Mouse (Mus musculus) hindbrain, embryonic 14.5 days (tissue): ENCODE measurements around the gene Eps8. TPM values are rescaled to one million over a fixed set of nuclear protein-coding genes. Genes with fewer than 3 reads are reported as not detected.

Experiments
- ATAC-seq: fragments of 200-750 bp; cut with Nextera tagmentation; 2 replicates; pipeline ENCODE4 v1.8.0; 2017; ENCODE audit warnings: moderate number of reproducible peaks, mild to moderate bottlenecking, moderate TSS enrichment, moderate library complexity; ENCODE audit not compliant: low FRiP score
- DNase-seq: peaks from one replicate; pipeline ENCODE4 v3.0.0-alpha.2; 2015; ENCODE audit warnings: low spot score
- H3K27ac ChIP-seq: fragments of 300-500 bp; sonication (generic); 2 replicates; pipeline ENCODE4 v1.5.1; 2014; ENCODE audit warnings: mild to moderate bottlenecking, moderate library complexity
- H3K27me3 ChIP-seq: fragments of 300-500 bp; sonication (generic); 2 replicates; pipeline ENCODE4 v1.6.1; 2014; ENCODE audit warnings: mild to moderate bottlenecking, low read length, mixed read lengths; ENCODE audit not compliant: control insufficient read depth, insufficient read depth
- H3K36me3 ChIP-seq: fragments of 300-500 bp; sonication (generic); replicated peaks from 2 replicates; pipeline ENCODE4 v1.6.1; 2014; ENCODE audit not compliant: control insufficient read depth, insufficient read depth
- H3K4me1 ChIP-seq: fragments of 300-500 bp; sonication (generic); replicated peaks from 2 replicates; pipeline ENCODE4 v1.6.1; 2014; ENCODE audit warnings: antibody characterized with exemption, low read length, mixed read lengths; ENCODE audit not compliant: control insufficient read depth, insufficient read depth
- H3K4me2 ChIP-seq: fragments of 300-500 bp; sonication (generic); replicated peaks from 2 replicates; pipeline ENCODE4 v1.6.1; 2014; ENCODE audit warnings: mild to moderate bottlenecking, moderate library complexity
- H3K4me3 ChIP-seq: fragments of 300-500 bp; sonication (generic); replicated peaks from 2 replicates; pipeline ENCODE4 v1.5.1; 2014; ENCODE audit warnings: mild to moderate bottlenecking, low read length
- H3K9ac ChIP-seq: fragments of 300-500 bp; sonication (generic); 2 replicates; pipeline ENCODE4 v1.6.1; 2014
- H3K9me3 ChIP-seq: fragments of 300-500 bp; sonication (generic); 2 replicates; pipeline ENCODE4 v1.6.1; 2016; ENCODE audit warnings: low read length; ENCODE audit not compliant: control insufficient read depth
- WGBS: fragments of 180-500 bp; shearing (Covaris S2); extraction: QIAGEN DNeasy Blood & Tissue Kit; methylation state at CpG from one replicate; pipeline ENCODE4 v1.1.7; 2014; 5-methylcytosine and 5-hydroxymethylcytosine counted together
- polyA plus RNA-seq: library from polyadenylated mRNA; unstranded; fragments of >200 nt; fragmentation: Nextera tagmentation; extraction: Ambion mirVana; gene quantifications from 2 replicates; pipeline ENCODE4 v1.2.1, GENCODE M21; 2014

Gene Eps8
- polyA plus RNA-seq, 1 experiment from 2014 or later: 20.2 TPM

DNA sequence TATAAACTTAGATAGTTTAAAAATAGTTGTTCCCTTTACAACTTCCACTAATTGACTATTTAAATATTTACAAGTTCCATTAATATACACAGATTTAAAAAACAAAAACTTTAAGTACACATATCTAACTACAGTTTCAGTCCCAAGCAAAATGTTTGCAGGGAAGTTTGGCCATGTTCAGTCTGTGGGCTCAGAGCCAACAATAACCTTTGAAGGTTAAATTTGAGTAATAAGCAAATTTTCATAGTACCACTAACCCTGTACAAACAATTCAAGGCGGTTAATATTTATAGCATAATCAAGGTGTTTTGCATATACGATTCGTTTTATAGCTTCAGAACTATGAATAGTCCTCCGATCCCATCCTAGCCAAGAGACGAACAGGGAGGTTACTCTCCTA lies 84.7 kb downstream of the Eps8 start:
- no peaks in the 10 kb centered on the region for H3K27me3 ChIP-seq
- H3K9me3 ChIP-seq: no peaks in the 10 kb centered on the region
- WGBS: 90% methylated on average over 5 of the region's 5 CpGs
- H3K4me1 ChIP-seq: no peaks in the 10 kb centered on the region
- H3K27ac ChIP-seq: no peak overlapping the region
- no peak overlapping the region for H3K4me2 ChIP-seq
- no peaks in the 10 kb centered on the region for H3K36me3 ChIP-seq
- ATAC-seq (no peak), DNase-seq (no peak)
- no peak overlapping the region for H3K4me3 ChIP-seq
- H3K9ac ChIP-seq: no peak overlapping the region

DNA sequence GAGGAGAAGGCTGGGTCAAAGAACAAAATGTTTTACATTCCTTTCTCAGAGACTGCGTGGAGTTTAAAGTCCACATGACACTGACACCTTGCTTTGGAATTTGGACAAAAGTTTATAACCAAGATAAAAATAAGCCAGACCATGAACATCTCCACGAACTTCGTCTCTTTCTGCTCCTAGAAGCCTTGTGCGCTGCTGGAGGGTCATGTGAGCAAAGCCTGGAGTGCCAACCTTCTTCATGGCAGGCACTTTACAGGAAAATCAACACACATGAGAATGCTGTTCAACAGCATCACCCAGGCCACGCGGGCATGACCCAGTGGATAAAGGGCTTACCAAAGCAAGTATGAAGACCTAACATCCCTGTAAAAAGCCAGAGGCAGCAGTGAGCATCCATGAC lies 85.6 kb downstream of the Eps8 start:
- H3K4me3 ChIP-seq: no peak overlapping the region
- H3K4me2 ChIP-seq: no peak overlapping the region
- DNase-seq (no peak), ATAC-seq (no peak)
- no peak overlapping the region for H3K9ac ChIP-seq
- 96% methylated on average over 6 of the region's 6 CpGs for WGBS
- H3K36me3 ChIP-seq: no peaks in the 10 kb centered on the region
- H3K27ac ChIP-seq: no peak overlapping the region
- no peaks in the 10 kb centered on the region for H3K27me3 ChIP-seq
- no peaks in the 10 kb centered on the region for H3K9me3 ChIP-seq
- H3K4me1 ChIP-seq: no peaks in the 10 kb centered on the region

DNA sequence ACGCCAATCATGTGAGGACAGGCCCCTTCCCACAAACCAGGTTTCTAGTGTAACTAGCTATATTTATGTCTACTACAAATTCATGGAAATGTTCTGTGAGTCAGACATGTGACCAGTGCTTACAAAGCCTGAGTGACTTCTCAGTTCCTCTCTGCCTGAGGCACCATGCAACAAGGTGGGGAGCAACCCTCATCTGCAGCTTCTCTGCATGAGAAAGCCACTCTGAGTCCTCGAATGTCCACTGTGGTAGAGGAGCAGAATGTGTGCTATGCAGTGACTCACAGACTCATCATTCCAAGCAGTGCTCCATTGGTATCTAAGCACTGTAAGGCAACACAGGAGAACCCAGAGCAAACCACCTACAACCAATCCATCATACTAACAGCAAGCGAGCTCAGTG lies 88.8 kb downstream of the Eps8 start:
- no peak for ATAC-seq
- no peaks in the 10 kb centered on the region for H3K9me3 ChIP-seq
- no peaks in the 10 kb centered on the region for H3K36me3 ChIP-seq
- no peaks in the 10 kb centered on the region for H3K27me3 ChIP-seq
- DNase-seq: no peak
- no peak overlapping the region for H3K27ac ChIP-seq
- H3K4me1 ChIP-seq: 0 out of 2 replicates have a peak, but pooled peaks cover under 1% of the 10 kb centered on the region
- 96% methylated on average over 3 of the region's 3 CpGs for WGBS
- no peak overlapping the region for H3K4me3 ChIP-seq
- no peak overlapping the region for H3K4me2 ChIP-seq
- H3K9ac ChIP-seq: no peak overlapping the region

- Histone ChIP-seq H3K27me3 (no peaks in the 10 kb centered on the region), H3K4me3 (no peak overlapping the region), H3K4me2 (no peak overlapping the region), H3K9ac (no peak overlapping the region), H3K36me3 (no peaks in the 10 kb centered on the region), H3K27ac (no peak overlapping the region), H3K4me1 (0 out of 2 replicates have a peak, but pooled peaks cover 4% of the 10 kb centered on the region), H3K9me3 (no peaks in the 10 kb centered on the region)
- ATAC-seq: no peak
- WGBS: 90% methylated on average over 6 of the region's 6 CpGs
- DNase-seq: no peak
Measured at GRCm38 (mm10) chr6:137565454-137565853, 89.2 kb downstream of the Eps8 start.

GRCm38 (mm10) chr6:137560358-137560859 lies 94.3 kb downstream of the Eps8 start:
- ATAC-seq (peak; percentile 69; the same call in 1 of the 2 replicates), DNase-seq (no peak)
- H3K4me1 ChIP-seq: 0 out of 2 replicates have a peak, but pooled peaks cover 5% of the 10 kb centered on the region
- H3K27me3 ChIP-seq: no peaks in the 10 kb centered on the region
- no peaks in the 10 kb centered on the region for H3K36me3 ChIP-seq
- no peak overlapping the region for H3K9ac ChIP-seq
- no peaks in the 10 kb centered on the region for H3K9me3 ChIP-seq
- no peak overlapping the region for H3K27ac ChIP-seq
- no peak overlapping the region for H3K4me3 ChIP-seq
- no peak overlapping the region; the same call in 1 of the 2 replicates for H3K4me2 ChIP-seq
- WGBS: 35% methylated on average over 12 of the region's 12 CpGs

DNA sequence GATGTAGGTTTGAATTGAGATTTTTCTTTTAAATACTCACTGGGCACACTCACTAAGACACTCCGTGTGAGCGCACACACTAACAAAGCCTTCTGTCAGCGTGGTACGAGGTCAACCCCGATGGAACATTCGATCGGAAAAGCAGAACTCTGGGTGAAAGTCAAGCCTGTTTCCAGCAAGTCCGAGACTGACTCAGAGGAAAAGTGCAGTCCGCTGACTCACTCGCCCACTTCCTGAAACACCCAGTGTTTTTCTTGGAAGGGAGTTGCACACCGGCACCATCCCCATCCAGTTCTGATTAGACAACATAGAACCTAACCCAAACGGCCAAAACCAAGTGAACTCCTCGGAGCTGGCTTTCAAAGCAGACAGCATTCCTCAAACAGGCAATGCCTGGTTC lies 95.8 kb downstream of the Eps8 start:
- no peak for DNase-seq
- Histone ChIP-seq H3K9me3 (no peaks in the 10 kb centered on the region), H3K4me2 (no peak overlapping the region), H3K27me3 (no peaks in the 10 kb centered on the region), H3K4me3 (no peak overlapping the region), H3K4me1 (0 out of 2 replicates have a peak, but pooled peaks cover 5% of the 10 kb centered on the region), H3K36me3 (no peaks in the 10 kb centered on the region), H3K27ac (no peak overlapping the region), H3K9ac (no peak overlapping the region)
- no peak for ATAC-seq
- WGBS: 81% methylated on average over 13 of the region's 13 CpGs

GRCm38 (mm10) chr6:137557671-137558070 lies 97.0 kb downstream of the Eps8 start:
- 84% methylated on average over 2 of the region's 2 CpGs for WGBS
- Histone ChIP-seq H3K4me1 (0 out of 2 replicates have a peak, but pooled peaks cover 5% of the 10 kb centered on the region), H3K27ac (no peak overlapping the region), H3K4me2 (no peak overlapping the region), H3K36me3 (no peaks in the 10 kb centered on the region), H3K9ac (no peak overlapping the region), H3K27me3 (no peaks in the 10 kb centered on the region), H3K9me3 (no peaks in the 10 kb centered on the region), H3K4me3 (no peak overlapping the region)
- ATAC-seq (no peak), DNase-seq (no peak)

DNA sequence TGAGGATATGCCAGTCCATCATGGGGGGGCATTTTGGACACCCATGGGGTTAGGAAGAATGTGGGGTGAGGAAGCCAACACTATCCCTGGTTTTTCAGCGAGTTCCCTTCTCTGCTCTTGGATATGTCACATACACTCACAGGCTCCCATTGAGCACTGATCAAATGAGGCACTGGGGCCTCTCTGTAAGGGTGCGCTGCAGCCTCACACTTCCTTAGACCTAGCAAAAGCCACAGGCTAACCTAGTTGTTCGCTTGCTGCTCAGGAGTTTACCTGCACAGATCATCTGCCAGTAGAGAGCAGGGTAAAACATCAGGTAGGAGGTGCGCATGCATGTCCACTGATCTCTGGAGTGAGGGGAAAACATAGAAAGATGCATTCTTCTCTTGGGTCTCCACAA lies 97.5 kb downstream of the Eps8 start:
- Histone ChIP-seq H3K9ac (no peak overlapping the region), H3K27ac (no peak overlapping the region), H3K27me3 (no peaks in the 10 kb centered on the region), H3K9me3 (no peaks in the 10 kb centered on the region), H3K4me1 (0 out of 2 replicates have a peak, but pooled peaks cover 5% of the 10 kb centered on the region), H3K36me3 (no peaks in the 10 kb centered on the region), H3K4me2 (no peak overlapping the region), H3K4me3 (no peak overlapping the region)
- ATAC-seq (no peak), DNase-seq (no peak)
- WGBS: 81% methylated on average over 4 of the region's 4 CpGs

DNA sequence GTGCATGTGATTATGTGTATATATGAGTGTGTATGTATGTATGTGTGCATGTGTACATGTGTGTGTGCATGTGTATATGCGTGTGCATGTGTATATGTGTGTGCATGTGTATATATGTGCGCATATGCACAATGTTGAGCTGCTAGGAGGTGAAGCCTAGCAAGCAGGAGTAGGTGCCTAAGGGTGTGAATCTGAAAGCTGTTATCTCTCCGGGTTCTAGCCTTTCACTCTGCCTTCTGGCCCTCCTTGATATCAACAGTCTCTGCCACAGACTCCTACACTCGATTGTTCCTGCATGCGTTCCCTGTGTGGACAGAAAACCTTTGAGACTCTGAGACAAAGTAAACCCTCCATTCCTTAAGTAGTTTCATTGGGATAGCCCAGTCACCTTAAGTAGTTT lies 98.0 kb downstream of the Eps8 start:
- H3K9me3 ChIP-seq: no peaks in the 10 kb centered on the region
- H3K4me1 ChIP-seq: 0 out of 2 replicates have a peak, but pooled peaks cover 5% of the 10 kb centered on the region
- no peaks in the 10 kb centered on the region for H3K27me3 ChIP-seq
- H3K4me2 ChIP-seq: no peak overlapping the region
- ATAC-seq: no peak
- no peak overlapping the region for H3K4me3 ChIP-seq
- H3K27ac ChIP-seq: no peak overlapping the region
- DNase-seq: no peak
- whole genome bisulfite sequencing: 94% methylated on average over 5 of the region's 5 CpGs
- H3K9ac ChIP-seq: no peak overlapping the region
- no peaks in the 10 kb centered on the region for H3K36me3 ChIP-seq

- Histone ChIP-seq H3K4me2 (no peak overlapping the region), H3K36me3 (no peaks in the 10 kb centered on the region), H3K27me3 (no peaks in the 10 kb centered on the region), H3K9me3 (no peaks in the 10 kb centered on the region), H3K4me1 (0 out of 2 replicates have a peak, but pooled peaks cover 4% of the 10 kb centered on the region), H3K27ac (no peak overlapping the region), H3K4me3 (no peak overlapping the region), H3K9ac (no peak overlapping the region)
- WGBS: 82% methylated on average over 8 of the region's 8 CpGs
- ATAC-seq (no peak), DNase-seq (no peak)
Measured at GRCm38 (mm10) chr6:137550181-137550580, 104.5 kb downstream of the Eps8 start.
